Mouse (Mus musculus) left cerebral cortex, postnatal 4 days (tissue): ENCODE measurements at regions not wholly inside any gene's neighbourhood (a gene's known extent, or its start where the extent isn't known, plus 50 kb on each side); places are given as distances from the start of the nearest gene placed in this dataset.

Experiments used
- DNase-seq: peaks from one replicate; pipeline ENCODE4 v3.0.0-alpha.2; 2022
- intact Hi-C: fragments of 180-260 bp; cut with DNase I; formaldehyde crosslinking; loops from one replicate; pipeline ENCODE4 v1.15.1; 2025

- intact Hi-C loops: no loop called here
- DNase-seq: no peak
Observed at GRCm38 (mm10) chr1:128642212-128642611, 50.1 kb upstream of the Cxcr4 start.
